Mouse (Mus musculus): Measurements from ENCODE around the gene Vps36. TPM values are rescaled to one million over a fixed set of nuclear protein-coding genes. Genes with fewer than 3 reads are reported as not detected.

The Vps36 gene
- 47.0 and 47.3 TPM in 2 replicates for polyA plus RNA-seq (2015; fragmentation: Nextera tagmentation; extraction: Ambion mirVana)

DNA sequence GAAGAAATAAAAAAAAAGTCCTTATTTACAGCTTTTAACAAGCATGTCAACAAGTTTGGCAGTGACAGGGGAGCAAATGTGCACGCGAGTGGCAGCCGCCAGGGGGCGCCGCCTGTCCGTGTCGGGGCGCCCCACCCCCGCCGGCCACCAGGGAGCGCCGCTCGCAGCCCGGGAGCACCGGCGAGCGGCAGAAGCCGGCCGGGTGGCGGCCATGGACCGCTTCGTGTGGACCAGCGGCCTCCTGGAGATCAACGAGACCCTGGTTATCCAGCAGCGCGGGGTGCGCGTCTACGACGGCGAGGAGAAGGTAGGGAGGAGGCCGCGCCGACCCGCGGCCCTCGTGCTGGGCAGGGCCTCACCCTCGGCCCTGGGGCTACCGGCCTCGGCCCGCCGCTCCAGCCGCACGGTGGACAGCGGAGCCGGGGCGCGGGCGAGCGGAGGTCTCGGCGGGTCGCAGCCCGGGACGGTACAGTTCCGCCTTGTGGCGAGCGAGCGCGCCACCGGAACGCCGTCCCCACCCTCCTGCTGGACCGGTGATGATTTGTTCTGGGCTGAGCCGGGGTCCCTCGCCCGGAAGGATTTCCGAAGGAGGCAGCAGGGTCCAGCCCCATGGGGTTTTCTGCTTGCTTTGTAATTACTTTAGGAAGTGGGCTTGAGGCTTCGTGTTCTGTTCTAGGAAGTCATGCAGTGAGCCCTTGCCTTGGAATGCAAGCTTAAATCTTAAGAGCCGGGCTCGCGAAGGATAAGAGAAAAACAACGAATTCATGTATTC is at the start of gene Vps36:
Gene Vps36, plus strand, starts transcription at position 150 of the 772 bp plus-strand sequence.
- peak within 1 kb of the TSS; percentile 86 for H3K4me3 ChIP-seq (ENCODE audit: low read length)
- peak within 1 kb of the TSS; percentile 99 for H3K27ac ChIP-seq (ENCODE audit: low read length)
- peaks cover 4% of the 10 kb centered on the region; the same call in 1 of the 2 replicates for H3K36me3 ChIP-seq (ENCODE audit: control insufficient read depth, insufficient read depth, low read length)
- peak; percentile 92 for ATAC-seq (ENCODE audit: low read depth)
- peak within 1 kb of the TSS; percentile 65 for H3K4me2 ChIP-seq (ENCODE audit: low read depth, low read length)
- under 1% methylated on average over 60 of the region's 73 CpGs for WGBS
- H3K9ac ChIP-seq (ENCODE audit: low read length), result peak within 1 kb of the TSS; percentile 97
- H3K27me3 ChIP-seq (ENCODE audit: control insufficient read depth, insufficient read depth, low read depth, low read length), result no peaks in the 10 kb centered on the region
- peaks cover 9% of the 10 kb centered on the region for H3K4me1 ChIP-seq (replicated peaks; ENCODE audit: control insufficient read depth, insufficient read depth, low read length)
- H3K9me3 ChIP-seq (ENCODE audit: control insufficient read depth, low read length), result no peaks in the 10 kb centered on the region

DNA sequence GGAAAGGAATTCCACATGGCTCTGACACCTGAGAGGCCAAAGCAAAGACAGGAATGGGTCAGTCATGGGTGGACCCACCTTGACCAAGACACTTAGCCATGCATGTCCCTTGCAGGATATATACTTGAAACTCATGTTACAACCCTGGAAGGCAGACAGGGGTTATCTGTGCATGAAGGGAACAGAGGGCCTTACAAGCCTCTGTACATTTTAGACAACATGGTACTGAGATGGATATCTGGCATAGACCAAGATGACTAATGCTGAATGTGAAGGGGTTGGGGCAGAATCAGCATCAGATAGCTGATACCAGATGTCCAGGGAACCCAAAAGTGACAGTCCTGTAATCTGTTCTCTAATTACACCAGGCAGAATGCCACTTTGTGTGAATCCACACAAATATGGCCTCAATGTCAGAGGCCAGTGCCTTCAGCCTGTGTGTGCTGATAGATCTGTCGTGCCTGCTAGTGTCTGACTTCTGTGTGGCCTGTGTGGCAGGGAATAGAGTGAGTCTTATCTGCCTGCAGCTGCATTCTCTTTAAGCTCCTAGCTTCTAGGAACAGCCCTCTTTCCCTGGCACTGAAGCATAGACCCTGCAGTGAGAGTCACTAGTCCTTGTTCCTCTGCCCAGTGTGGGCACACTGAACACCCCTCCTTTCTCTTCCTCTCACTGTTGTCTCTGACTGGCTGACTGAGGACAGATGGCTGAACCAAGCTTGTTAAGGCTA is 48.7 kb upstream of the Vps36 start:
- WGBS, result 55% methylated on average over 1 of the region's 1 CpGs
- no peaks in the 10 kb centered on the region for H3K9me3 ChIP-seq (ENCODE audit: control insufficient read depth, low read length)
- H3K27ac ChIP-seq (ENCODE audit: low read length), result no peak overlapping the region
- no peak overlapping the region for H3K4me3 ChIP-seq (ENCODE audit: low read length)
- H3K36me3 ChIP-seq (ENCODE audit: control insufficient read depth, insufficient read depth, low read length), result no peaks in the 10 kb centered on the region
- no peak overlapping the region for H3K4me2 ChIP-seq (ENCODE audit: low read depth, low read length)
- no peak overlapping the region for H3K9ac ChIP-seq (ENCODE audit: low read length)
- H3K4me1 ChIP-seq (replicated peaks; ENCODE audit: control insufficient read depth, insufficient read depth, low read length), result no peaks in the 10 kb centered on the region
- no peaks in the 10 kb centered on the region for H3K27me3 ChIP-seq (ENCODE audit: control insufficient read depth, insufficient read depth, low read depth, low read length)
- ATAC-seq (ENCODE audit: low read depth), result no peak

DNA sequence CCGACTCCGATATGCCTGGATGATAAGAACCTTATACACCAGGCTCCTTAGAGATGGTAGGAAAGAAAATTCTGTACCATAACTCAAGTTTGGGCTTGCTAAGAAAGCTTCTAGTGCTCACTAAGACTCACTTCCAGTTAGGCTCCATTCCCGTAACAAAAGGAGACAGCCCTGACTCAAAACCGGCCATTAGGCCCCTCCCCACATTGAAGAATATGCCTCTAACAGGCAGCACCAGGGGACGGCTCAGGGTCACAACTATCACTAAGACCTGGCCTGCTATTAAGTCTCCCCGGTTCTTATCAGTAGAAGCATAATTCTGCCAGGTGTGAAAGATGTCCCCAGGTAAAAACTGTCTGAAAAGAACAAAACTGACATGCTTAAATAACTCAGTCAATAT is 46.8 kb upstream of the Vps36 start:
- Histone ChIP-seq H3K9ac (ENCODE audit: low read length) (no peak overlapping the region), H3K4me3 (ENCODE audit: low read length) (no peak overlapping the region), H3K4me1 (replicated peaks; ENCODE audit: control insufficient read depth, insufficient read depth, low read length) (peaks cover 6% of the 10 kb centered on the region; the same call in 1 of the 2 replicates), H3K4me2 (ENCODE audit: low read depth, low read length) (no peak overlapping the region), H3K27me3 (ENCODE audit: control insufficient read depth, insufficient read depth, low read depth, low read length) (no peaks in the 10 kb centered on the region), H3K9me3 (ENCODE audit: control insufficient read depth, low read length) (no peaks in the 10 kb centered on the region), H3K36me3 (ENCODE audit: control insufficient read depth, insufficient read depth, low read length) (no peaks in the 10 kb centered on the region), H3K27ac (ENCODE audit: low read length) (no peak overlapping the region)
- WGBS, result 74% methylated on average over 6 of the region's 6 CpGs
- no peak for ATAC-seq (ENCODE audit: low read depth)

DNA sequence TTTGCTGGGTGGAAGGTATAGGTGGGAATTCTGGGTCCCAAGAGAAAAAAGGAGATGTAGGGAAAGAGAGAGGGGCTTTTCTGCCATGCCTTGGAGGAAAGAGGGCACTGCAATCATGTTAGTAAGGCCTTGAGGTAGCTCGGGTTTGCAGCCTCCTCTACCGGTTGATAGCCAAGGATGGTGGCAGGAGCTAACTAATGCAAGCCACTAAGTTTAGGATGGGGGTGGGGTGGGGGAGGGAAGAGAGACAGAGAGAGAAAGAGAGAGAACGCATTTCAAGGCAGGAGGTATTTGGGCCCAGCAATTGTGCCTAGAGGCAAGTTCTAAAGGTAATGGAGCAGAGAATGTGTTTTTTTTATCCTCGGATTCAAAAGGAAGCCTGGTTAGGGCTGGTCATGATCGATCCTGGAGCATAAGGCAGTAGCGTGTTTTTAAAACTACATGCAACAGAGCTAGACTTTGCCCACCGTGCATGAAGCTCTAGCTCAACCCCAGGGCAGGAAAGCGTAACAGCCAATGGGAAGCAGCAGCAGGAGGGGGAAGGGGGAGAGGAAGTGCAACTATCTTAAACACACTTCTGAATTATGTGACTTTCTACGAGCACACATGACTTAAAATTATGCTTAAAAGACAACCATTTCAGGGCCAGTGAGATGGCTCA is 44.8 kb upstream of the Vps36 start:
- no peaks in the 10 kb centered on the region for H3K36me3 ChIP-seq (ENCODE audit: control insufficient read depth, insufficient read depth, low read length)

DNA sequence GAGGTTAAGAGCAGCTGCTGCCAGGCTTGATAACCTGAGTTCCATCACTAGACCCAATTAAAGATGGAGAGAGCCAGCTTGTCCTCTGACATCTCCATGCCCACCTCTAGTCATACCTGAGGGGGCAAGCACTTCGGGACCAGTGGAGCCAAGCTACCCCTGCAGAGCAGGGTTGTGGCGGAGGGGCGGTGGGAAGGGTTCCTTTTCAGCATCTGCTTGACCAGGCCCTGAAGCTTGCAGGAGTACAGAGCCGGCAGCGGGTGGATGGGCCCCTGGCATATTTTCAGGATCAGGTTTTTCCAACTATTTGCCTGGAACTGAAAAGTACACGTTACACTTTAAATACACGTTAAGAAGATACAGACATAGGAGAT is 44.3 kb upstream of the Vps36 start:
- no peaks in the 10 kb centered on the region for H3K27me3 ChIP-seq (ENCODE audit: control insufficient read depth, insufficient read depth, low read depth, low read length)
- no peak overlapping the region for H3K4me3 ChIP-seq (ENCODE audit: low read length)
- WGBS, result 87% methylated on average over 7 of the region's 7 CpGs
- no peak overlapping the region for H3K27ac ChIP-seq (ENCODE audit: low read length)
- no peaks in the 10 kb centered on the region for H3K36me3 ChIP-seq (ENCODE audit: control insufficient read depth, insufficient read depth, low read length)
- peaks cover 6% of the 10 kb centered on the region; the same call in 1 of the 2 replicates for H3K4me1 ChIP-seq (replicated peaks; ENCODE audit: control insufficient read depth, insufficient read depth, low read length)
- H3K4me2 ChIP-seq (ENCODE audit: low read depth, low read length), result no peak overlapping the region
- no peak overlapping the region for H3K9ac ChIP-seq (ENCODE audit: low read length)
- no peak for ATAC-seq (ENCODE audit: low read depth)
- no peaks in the 10 kb centered on the region for H3K9me3 ChIP-seq (ENCODE audit: control insufficient read depth, low read length)

More for the DNA sequence above, 44.8 kb upstream of the Vps36 start:
- WGBS, result 82% methylated on average over 9 of the region's 9 CpGs
- no peak for ATAC-seq (ENCODE audit: low read depth)
- no peaks in the 10 kb centered on the region for H3K27me3 ChIP-seq (ENCODE audit: control insufficient read depth, insufficient read depth, low read depth, low read length)
- H3K4me1 ChIP-seq (replicated peaks; ENCODE audit: control insufficient read depth, insufficient read depth, low read length), result peaks cover 6% of the 10 kb centered on the region; the same call in 1 of the 2 replicates
- H3K9ac ChIP-seq (ENCODE audit: low read length), result no peak overlapping the region
- H3K4me2 ChIP-seq (ENCODE audit: low read depth, low read length), result no peak overlapping the region
- no peaks in the 10 kb centered on the region for H3K9me3 ChIP-seq (ENCODE audit: control insufficient read depth, low read length)
- H3K4me3 ChIP-seq (ENCODE audit: low read length), result no peak overlapping the region
- no peak overlapping the region for H3K27ac ChIP-seq (ENCODE audit: low read length)

- 59% methylated on average over 11 of the region's 11 CpGs for WGBS
Observed at GRCm38 (mm10) chr8:22149643-22150344, 42.8 kb upstream of the Vps36 start.

DNA sequence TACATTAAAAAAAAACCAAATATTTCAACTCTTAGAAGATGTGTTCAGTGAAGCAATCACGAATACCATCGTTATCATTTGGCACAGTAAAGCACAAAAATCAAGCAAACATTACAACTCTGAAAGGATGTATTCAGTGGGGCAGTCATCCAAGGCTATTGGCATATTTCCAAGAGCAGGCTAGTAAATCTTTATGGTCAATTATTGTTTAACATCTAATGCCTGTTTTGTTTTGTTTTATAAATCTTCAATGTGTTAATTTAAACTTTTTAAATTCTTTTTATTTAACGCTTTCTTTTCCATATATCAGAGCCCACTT is 42.3 kb upstream of the Vps36 start:
- 36% methylated on average over 3 of the region's 3 CpGs for WGBS
- peak; percentile 56; the same call in 1 of the 2 replicates for ATAC-seq (ENCODE audit: low read depth)
- no peak overlapping the region for H3K27ac ChIP-seq (ENCODE audit: low read length)

More at GRCm38 (mm10) chr8:22149643-22150344, 42.8 kb upstream of the Vps36 start:
- Histone ChIP-seq H3K9me3 (ENCODE audit: control insufficient read depth, low read length) (no peaks in the 10 kb centered on the region), H3K4me3 (ENCODE audit: low read length) (no peak overlapping the region), H3K4me1 (replicated peaks; ENCODE audit: control insufficient read depth, insufficient read depth, low read length) (peaks cover 6% of the 10 kb centered on the region; the same call in 1 of the 2 replicates), H3K9ac (ENCODE audit: low read length) (no peak overlapping the region), H3K27me3 (ENCODE audit: control insufficient read depth, insufficient read depth, low read depth, low read length) (no peaks in the 10 kb centered on the region), H3K27ac (ENCODE audit: low read length) (peak overlapping the region; percentile 54), H3K36me3 (ENCODE audit: control insufficient read depth, insufficient read depth, low read length) (no peaks in the 10 kb centered on the region), H3K4me2 (ENCODE audit: low read depth, low read length) (peak overlapping the region; percentile 16; the same call in 1 of the 2 replicates)
- ATAC-seq (ENCODE audit: low read depth), result peak; percentile 69

DNA sequence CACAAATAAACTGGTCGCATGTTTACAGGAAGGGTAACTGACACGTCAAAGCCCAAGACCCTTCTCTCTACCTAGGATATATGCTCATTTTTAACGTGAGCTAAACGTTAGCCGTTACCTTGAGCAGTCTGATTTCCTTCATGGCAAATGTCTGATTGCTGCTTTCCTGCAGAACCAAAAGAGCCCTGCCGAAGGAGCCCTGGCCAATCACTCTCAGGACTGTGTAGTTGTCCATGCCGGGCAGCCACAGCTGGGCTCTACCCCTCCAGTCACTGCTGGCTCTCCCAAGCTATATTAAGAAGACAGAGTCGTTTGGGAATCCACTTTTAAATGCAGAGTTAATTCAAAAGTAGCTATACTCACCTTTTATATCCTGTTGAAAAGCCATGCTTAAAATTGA is 30.4 kb upstream of the Vps36 start:
- H3K9me3 ChIP-seq (ENCODE audit: control insufficient read depth, low read length), result no peaks in the 10 kb centered on the region
- peaks cover 6% of the 10 kb centered on the region; the same call in 1 of the 2 replicates for H3K4me1 ChIP-seq (replicated peaks; ENCODE audit: control insufficient read depth, insufficient read depth, low read length)
- no peak overlapping the region for H3K4me2 ChIP-seq (ENCODE audit: low read depth, low read length)
- no peak for ATAC-seq (ENCODE audit: low read depth)
- no peak overlapping the region for H3K27ac ChIP-seq (ENCODE audit: low read length)
- WGBS, result 67% methylated on average over 8 of the region's 8 CpGs
- no peaks in the 10 kb centered on the region; the same call in 1 of the 2 replicates for H3K36me3 ChIP-seq (ENCODE audit: control insufficient read depth, insufficient read depth, low read length)
- H3K27me3 ChIP-seq (ENCODE audit: control insufficient read depth, insufficient read depth, low read depth, low read length), result no peaks in the 10 kb centered on the region
- no peak overlapping the region for H3K9ac ChIP-seq (ENCODE audit: low read length)
- no peak overlapping the region for H3K4me3 ChIP-seq (ENCODE audit: low read length)

More for the DNA sequence above, 42.3 kb upstream of the Vps36 start:
- Histone ChIP-seq H3K4me1 (replicated peaks; ENCODE audit: control insufficient read depth, insufficient read depth, low read length) (peaks cover 6% of the 10 kb centered on the region; the same call in 1 of the 2 replicates), H3K4me2 (ENCODE audit: low read depth, low read length) (no peak overlapping the region), H3K27me3 (ENCODE audit: control insufficient read depth, insufficient read depth, low read depth, low read length) (no peaks in the 10 kb centered on the region), H3K36me3 (ENCODE audit: control insufficient read depth, insufficient read depth, low read length) (no peaks in the 10 kb centered on the region), H3K4me3 (ENCODE audit: low read length) (no peak overlapping the region), H3K9ac (ENCODE audit: low read length) (no peak overlapping the region), H3K9me3 (ENCODE audit: control insufficient read depth, low read length) (no peaks in the 10 kb centered on the region)
